Mouse (Mus musculus) C2C12 (cell line): Measurements from ENCODE around the gene Nol7. TPM values are rescaled to one million over a fixed set of nuclear protein-coding genes. Genes with fewer than 3 reads are reported as not detected.

ENCODE experiments used
- H3K27me3 ChIP-seq: one replicate; pipeline ENCODE4 v1.6.1; 2011; ENCODE audit not compliant: control insufficient read depth, insufficient read depth, insufficient read length
- H3K36me3 ChIP-seq: one replicate; pipeline ENCODE4 v1.6.1; 2011; ENCODE audit not compliant: control insufficient read depth, insufficient read depth
- H3K4me3 ChIP-seq: one replicate; pipeline ENCODE4 v1.5.1; 2011; ENCODE audit warnings: mild to moderate bottlenecking, control low read depth; ENCODE audit not compliant: poor library complexity, insufficient read depth, severe bottlenecking
- H3K79me2 ChIP-seq: one replicate; pipeline ENCODE4 v1.6.1; 2011; ENCODE audit not compliant: control insufficient read depth, insufficient read depth
- H3K79me3 ChIP-seq: one replicate; pipeline ENCODE4 v1.6.1; 2011; ENCODE audit warnings: low read depth, control low read depth
- H3ac ChIP-seq: one replicate; pipeline ENCODE3; 2011; ENCODE audit warnings: low read depth; ENCODE audit not compliant: control insufficient read depth, insufficient read length
- CEBPB ChIP-seq: IDR thresholded peaks from one replicate; pipeline ENCODE4 v1.6.1; 2011; ENCODE audit warnings: low read depth, mild to moderate bottlenecking, control low read depth, moderate library complexity
- CTCF ChIP-seq: IDR thresholded peaks from one replicate; pipeline ENCODE4 v1.5.1; 2011; ENCODE audit not compliant: control insufficient read depth, insufficient read depth, insufficient read length
- FOSL1 ChIP-seq: IDR thresholded peaks from one replicate; pipeline ENCODE4 v1.8.0; 2011; ENCODE audit warnings: mild to moderate bottlenecking, low read length; ENCODE audit not compliant: poor library complexity, insufficient read depth, severe bottlenecking
- MAX ChIP-seq: IDR thresholded peaks from one replicate; pipeline ENCODE4 v1.6.1; 2011; ENCODE audit warnings: mild to moderate bottlenecking, control low read depth
- MYOD1 ChIP-seq: IDR thresholded peaks from one replicate; pipeline ENCODE4 v1.6.1; 2011; ENCODE audit warnings: low read depth; ENCODE audit not compliant: control insufficient read depth, insufficient read length
- MYOG ChIP-seq: IDR thresholded peaks from one replicate; pipeline ENCODE4 v1.6.1; 2011; ENCODE audit not compliant: control insufficient read depth, insufficient read length; ENCODE audit errors: extremely low read depth
- USF1 ChIP-seq: IDR thresholded peaks from one replicate; pipeline ENCODE4 v1.6.1; 2011; ENCODE audit warnings: low read depth, mild to moderate bottlenecking, control low read depth, moderate library complexity
- polyA plus RNA-seq: library from polyadenylated mRNA; unstranded; fragments of >200 nt; fragmentation: generic; extraction: Trizol; gene quantifications from one replicate; pipeline ENCODE4 v1.2.1, GENCODE M21; 2012; ENCODE audit warnings: missing spikeins

The Nol7 gene
- polyA plus RNA-seq, 1 experiment = 94.1 TPM

- H3K79me3 ChIP-seq = peaks cover 74% of the 10 kb centered on the region
- peaks cover 99% of the 10 kb centered on the region for H3K79me2 ChIP-seq
- TF ChIP-seq FOSL1 (no peak), CEBPB (no peak), USF1 (no peak), MYOD1 (no peak), CTCF (no peak), MYOG (no peak), MAX (no peak)
- no peak overlapping the region for H3K4me3 ChIP-seq
- no peaks in the 10 kb centered on the region for H3K27me3 ChIP-seq
- no peaks in the 10 kb centered on the region for H3K36me3 ChIP-seq
- H3ac ChIP-seq = no peak overlapping the region
Observed at GRCm38 (mm10) chr13:43440376-43440775, 42.2 kb downstream of the Nol7 start.

- no peaks in the 10 kb centered on the region for H3K27me3 ChIP-seq
- no peak for TF ChIP-seq MYOD1
- no peak for TF ChIP-seq CEBPB
- no peak for TF ChIP-seq MAX
- no peak for TF ChIP-seq USF1
- TF ChIP-seq FOSL1 = no peak
- TF ChIP-seq MYOG = no peak
- TF ChIP-seq CTCF = no peak
- no peaks in the 10 kb centered on the region for H3K36me3 ChIP-seq
- no peak overlapping the region for H3K4me3 ChIP-seq
- H3K79me3 ChIP-seq = peaks cover 75% of the 10 kb centered on the region
- no peak overlapping the region for H3ac ChIP-seq
- peaks cover 98% of the 10 kb centered on the region for H3K79me2 ChIP-seq
Observed at GRCm38 (mm10) chr13:43442551-43442950, 44.4 kb downstream of the Nol7 start.

- Histone ChIP-seq H3ac (no peak overlapping the region), H3K27me3 (no peaks in the 10 kb centered on the region), H3K4me3 (no peak overlapping the region), H3K79me2 (peaks cover 98% of the 10 kb centered on the region), H3K79me3 (peaks cover 79% of the 10 kb centered on the region), H3K36me3 (no peaks in the 10 kb centered on the region)
- TF ChIP-seq CTCF (no peak), MYOG (no peak), FOSL1 (no peak), MAX (no peak), USF1 (no peak), CEBPB (no peak), MYOD1 (no peak)
Observed at GRCm38 (mm10) chr13:43443706-43444105, 45.5 kb downstream of the Nol7 start.

GRCm38 (mm10) chr13:43444717-43445116, 46.5 kb downstream of the Nol7 start:
- H3K79me3 ChIP-seq = peaks cover 78% of the 10 kb centered on the region
- TF ChIP-seq FOSL1 (no peak), CEBPB (no peak)
- H3K4me3 ChIP-seq = no peak overlapping the region
- H3ac ChIP-seq = no peak overlapping the region
- no peaks in the 10 kb centered on the region for H3K27me3 ChIP-seq
- H3K79me2 ChIP-seq = peaks cover 98% of the 10 kb centered on the region
- H3K36me3 ChIP-seq = no peaks in the 10 kb centered on the region

GRCm38 (mm10) chr13:43445754-43446153, 47.6 kb downstream of the Nol7 start:
- TF ChIP-seq MYOG (no peak), FOSL1 (no peak), CTCF (no peak), CEBPB (no peak), USF1 (no peak), MAX (no peak), MYOD1 (no peak)
- no peaks in the 10 kb centered on the region for H3K36me3 ChIP-seq
- H3K79me3 ChIP-seq = peaks cover 74% of the 10 kb centered on the region

GRCm38 (mm10) chr13:43447721-43448120, 49.5 kb downstream of the Nol7 start:
- no peak overlapping the region for H3ac ChIP-seq
- no peaks in the 10 kb centered on the region for H3K27me3 ChIP-seq
- peaks cover 85% of the 10 kb centered on the region for H3K79me3 ChIP-seq
- H3K79me2 ChIP-seq = peaks cover 99% of the 10 kb centered on the region
- no peak overlapping the region for H3K4me3 ChIP-seq
- no peaks in the 10 kb centered on the region for H3K36me3 ChIP-seq
- TF ChIP-seq CEBPB (no peak), MYOD1 (no peak), CTCF (no peak), USF1 (no peak), MYOG (no peak), FOSL1 (no peak), MAX (no peak)

More at GRCm38 (mm10) chr13:43445754-43446153, 47.6 kb downstream of the Nol7 start:
- no peaks in the 10 kb centered on the region for H3K27me3 ChIP-seq
- H3K4me3 ChIP-seq = no peak overlapping the region
- H3ac ChIP-seq = no peak overlapping the region
- peaks cover 98% of the 10 kb centered on the region for H3K79me2 ChIP-seq
